Mouse (Mus musculus) embryonic facial prominence, embryonic 11.5 days (tissue): ENCODE data around the gene 9130230L23Rik. TPM values are rescaled to one million over a fixed set of nuclear protein-coding genes. Genes with fewer than 3 reads are reported as not detected.

Experiments used
- ATAC-seq: fragments of 200-750 bp; cut with Nextera tagmentation; replicated peaks from 2 replicates; pipeline ENCODE4 v1.8.0; 2017; ENCODE audit warnings: low read depth; ENCODE audit not compliant: insufficient number of reproducible peaks, low FRiP score, low TSS enrichment
- DNase-seq: peaks from one replicate; pipeline ENCODE4 v3.0.0-alpha.2; 2015; ENCODE audit warnings: low spot score
- H3K27ac ChIP-seq: fragments of 300-500 bp; sonication (generic); replicated peaks from 2 replicates; pipeline ENCODE4 v1.5.1; 2014; ENCODE audit warnings: mild to moderate bottlenecking, low read depth, low read length, control low read depth
- H3K27me3 ChIP-seq: fragments of 300-500 bp; sonication (generic); 2 replicates; pipeline ENCODE4 v1.6.1; 2014; ENCODE audit warnings: mild to moderate bottlenecking, low read length, moderate library complexity, mixed read lengths; ENCODE audit not compliant: control insufficient read depth, insufficient read depth
- H3K36me3 ChIP-seq: fragments of 300-500 bp; sonication (generic); replicated peaks from 2 replicates; pipeline ENCODE4 v1.6.1; 2014; ENCODE audit warnings: low read depth, mild to moderate bottlenecking, low read length, moderate library complexity, mixed read lengths; ENCODE audit not compliant: control insufficient read depth, insufficient read depth
- H3K4me1 ChIP-seq: fragments of 300-500 bp; sonication (generic); 2 replicates; pipeline ENCODE4 v1.6.1; 2014; ENCODE audit warnings: low read length, mixed read lengths; ENCODE audit not compliant: control insufficient read depth, insufficient read depth
- H3K4me2 ChIP-seq: fragments of 300-500 bp; sonication (generic); 2 replicates; pipeline ENCODE4 v1.6.1; 2014; ENCODE audit warnings: low read depth, mild to moderate bottlenecking, control low read depth, low read length, moderate library complexity
- H3K4me3 ChIP-seq: fragments of 300-500 bp; sonication (generic); 2 replicates; pipeline ENCODE4 v1.5.1; 2014; ENCODE audit warnings: low read depth, low read length, control low read depth
- H3K9ac ChIP-seq: fragments of 300-500 bp; sonication (generic); replicated peaks from 2 replicates; pipeline ENCODE4 v1.6.1; 2014; ENCODE audit warnings: mild to moderate bottlenecking, control low read depth, low read length
- H3K9me3 ChIP-seq: fragments of 300-500 bp; sonication (generic); replicated peaks from 2 replicates; pipeline ENCODE4 v1.6.1; 2016; ENCODE audit warnings: mild to moderate bottlenecking, low read length, inconsistent platforms, mixed read lengths; ENCODE audit not compliant: control insufficient read depth
- WGBS: fragments of 180-500 bp; shearing (Covaris S2); extraction: QIAGEN DNeasy Blood & Tissue Kit; methylation state at CpG from one replicate; pipeline ENCODE4 v1.1.7; 2014; 5-methylcytosine and 5-hydroxymethylcytosine counted together
- polyA plus RNA-seq: library from polyadenylated mRNA; unstranded; fragments of >200 nt; fragmentation: Nextera tagmentation; extraction: Ambion mirVana; gene quantifications from 2 replicates; pipeline ENCODE4 v1.2.1, GENCODE M21; 2014

Gene 9130230L23Rik
- polyA plus RNA-seq, 1 experiment from 2014 or later = not detected

- Histone ChIP-seq H3K4me3 (no peak overlapping the region), H3K27me3 (no peaks in the 10 kb centered on the region), H3K4me1 (no peaks in the 10 kb centered on the region), H3K4me2 (no peak overlapping the region), H3K9me3 (no peaks in the 10 kb centered on the region), H3K27ac (no peak overlapping the region), H3K9ac (no peak overlapping the region), H3K36me3 (no peaks in the 10 kb centered on the region)
- DNase-seq (no peak), ATAC-seq (no peak)
- WGBS = 91% methylated on average over 3 of the region's 3 CpGs
Measured at GRCm38 (mm10) chr5:65968004-65968403, 36.1 kb downstream of the 9130230L23Rik start.

GRCm38 (mm10) chr5:65967091-65967490 is 37.0 kb downstream of the 9130230L23Rik start:
- H3K9ac ChIP-seq = no peak overlapping the region
- WGBS = 56% methylated on average over 12 of the region's 12 CpGs
- no peak overlapping the region for H3K27ac ChIP-seq
- ATAC-seq = no peak
- DNase-seq = no peak
- no peak overlapping the region for H3K4me3 ChIP-seq
- H3K9me3 ChIP-seq = no peaks in the 10 kb centered on the region
- H3K27me3 ChIP-seq = no peaks in the 10 kb centered on the region
- H3K36me3 ChIP-seq = no peaks in the 10 kb centered on the region
- H3K4me1 ChIP-seq = no peaks in the 10 kb centered on the region
- no peak overlapping the region for H3K4me2 ChIP-seq

DNA sequence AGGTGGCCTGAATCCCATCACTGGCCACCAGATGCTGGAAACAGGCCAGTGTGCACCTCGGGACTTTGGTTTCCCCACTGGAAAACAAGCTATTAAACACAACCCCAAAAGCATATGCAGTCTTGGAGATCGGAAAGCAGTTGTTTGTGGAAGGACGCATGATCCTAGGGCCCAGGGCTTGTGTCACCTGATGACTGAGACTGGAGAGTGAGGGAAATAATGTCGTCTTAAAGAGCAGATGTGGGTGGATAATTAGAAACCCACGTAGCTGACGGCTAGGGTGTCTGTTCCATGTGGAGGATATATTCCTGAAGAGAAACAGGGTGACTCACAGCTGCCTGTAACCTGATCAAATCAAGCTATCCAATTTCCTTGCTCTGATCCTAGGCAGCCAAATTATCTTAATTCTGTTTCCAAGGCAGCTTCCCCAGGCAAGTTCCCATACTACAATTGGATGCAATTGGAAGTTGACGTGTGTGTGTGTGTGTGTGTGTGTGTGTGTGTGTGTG is 38.3 kb downstream of the 9130230L23Rik start:
- H3K4me3 ChIP-seq = no peak overlapping the region
- no peak overlapping the region for H3K9ac ChIP-seq
- H3K4me1 ChIP-seq = no peaks in the 10 kb centered on the region
- no peaks in the 10 kb centered on the region for H3K36me3 ChIP-seq
- DNase-seq = peak; percentile 49
- H3K27me3 ChIP-seq = no peaks in the 10 kb centered on the region
- H3K4me2 ChIP-seq = no peak overlapping the region
- ATAC-seq = no peak
- H3K9me3 ChIP-seq = no peaks in the 10 kb centered on the region
- 27% methylated on average over 7 of the region's 7 CpGs for WGBS
- no peak overlapping the region for H3K27ac ChIP-seq

DNA sequence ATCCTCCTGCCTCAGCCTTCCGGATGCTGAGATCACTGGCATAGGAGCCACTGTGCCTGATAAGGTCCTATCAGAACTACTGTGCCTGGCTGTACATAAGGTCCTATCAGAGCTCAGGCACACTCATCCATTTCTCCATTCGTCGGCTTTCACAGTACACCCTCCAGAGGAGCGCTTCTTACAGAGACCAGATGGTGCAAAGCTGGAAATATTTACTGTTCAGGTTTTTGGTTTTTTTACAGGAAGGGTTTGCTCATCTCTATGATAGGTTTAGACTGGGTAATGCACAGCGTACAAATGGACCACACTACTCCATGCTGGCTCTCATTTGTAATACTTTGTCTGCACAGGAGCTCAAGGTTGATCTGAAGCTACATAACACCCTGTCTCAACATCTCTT is 40.8 kb downstream of the 9130230L23Rik start:
- no peaks in the 10 kb centered on the region for H3K36me3 ChIP-seq
- H3K27ac ChIP-seq = no peak overlapping the region
- H3K4me3 ChIP-seq = no peak overlapping the region
- H3K4me1 ChIP-seq = no peaks in the 10 kb centered on the region
- no peak for DNase-seq
- no peak for ATAC-seq
- H3K27me3 ChIP-seq = no peaks in the 10 kb centered on the region
- H3K4me2 ChIP-seq = no peak overlapping the region
- H3K9me3 ChIP-seq = no peaks in the 10 kb centered on the region
- H3K9ac ChIP-seq = no peak overlapping the region
- WGBS = 91% methylated on average over 5 of the region's 5 CpGs

GRCm38 (mm10) chr5:65960597-65960950 is 43.5 kb downstream of the 9130230L23Rik start:
- Histone ChIP-seq H3K36me3 (no peaks in the 10 kb centered on the region), H3K9ac (no peak overlapping the region), H3K9me3 (no peaks in the 10 kb centered on the region), H3K4me1 (no peaks in the 10 kb centered on the region), H3K4me2 (no peak overlapping the region), H3K27me3 (no peaks in the 10 kb centered on the region), H3K4me3 (no peak overlapping the region), H3K27ac (no peak overlapping the region)
- WGBS = 92% methylated on average over 11 of the region's 11 CpGs
- DNase-seq (no peak), ATAC-seq (no peak)

DNA sequence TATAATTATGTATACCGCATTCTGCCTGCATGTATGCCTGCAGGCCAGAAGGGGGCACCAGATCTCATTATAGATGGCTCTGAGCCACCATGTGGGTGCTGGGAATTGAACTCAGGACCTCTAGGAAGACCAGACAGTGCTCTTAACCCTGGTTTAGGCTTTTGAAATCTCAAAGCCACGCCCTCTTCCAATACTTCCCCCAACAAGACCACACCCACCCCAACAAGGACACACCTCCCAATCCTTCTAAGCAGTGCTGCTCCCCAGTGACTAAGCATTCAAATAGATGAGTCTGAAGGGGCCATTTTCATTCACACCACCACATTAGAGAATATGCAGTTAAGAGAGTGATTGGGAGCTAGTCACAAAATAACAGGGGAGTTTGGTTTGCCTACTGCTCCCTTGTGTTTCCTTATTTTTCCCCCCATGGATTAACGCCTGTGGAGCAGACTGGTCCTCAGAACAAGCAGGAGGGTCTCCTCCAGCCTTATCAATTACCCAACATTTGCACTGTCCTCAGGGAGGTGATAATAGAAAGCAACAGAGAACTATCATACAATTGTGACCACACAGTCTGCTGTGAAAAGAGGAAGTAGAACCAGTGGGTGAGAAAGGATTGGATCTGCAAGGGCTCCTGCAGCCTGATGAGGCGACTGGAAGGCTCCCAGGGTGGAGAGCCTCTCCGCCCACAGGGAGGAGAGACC is 44.0 kb downstream of the 9130230L23Rik start:
- no peaks in the 10 kb centered on the region for H3K27me3 ChIP-seq
- H3K9me3 ChIP-seq = no peaks in the 10 kb centered on the region
- H3K4me3 ChIP-seq = no peak overlapping the region
- H3K9ac ChIP-seq = no peak overlapping the region
- H3K4me2 ChIP-seq = no peak overlapping the region
- H3K4me1 ChIP-seq = no peaks in the 10 kb centered on the region
- WGBS = 76% methylated on average over 5 of the region's 5 CpGs
- no peak for DNase-seq
- H3K36me3 ChIP-seq = no peaks in the 10 kb centered on the region
- H3K27ac ChIP-seq = no peak overlapping the region
- ATAC-seq = no peak

DNA sequence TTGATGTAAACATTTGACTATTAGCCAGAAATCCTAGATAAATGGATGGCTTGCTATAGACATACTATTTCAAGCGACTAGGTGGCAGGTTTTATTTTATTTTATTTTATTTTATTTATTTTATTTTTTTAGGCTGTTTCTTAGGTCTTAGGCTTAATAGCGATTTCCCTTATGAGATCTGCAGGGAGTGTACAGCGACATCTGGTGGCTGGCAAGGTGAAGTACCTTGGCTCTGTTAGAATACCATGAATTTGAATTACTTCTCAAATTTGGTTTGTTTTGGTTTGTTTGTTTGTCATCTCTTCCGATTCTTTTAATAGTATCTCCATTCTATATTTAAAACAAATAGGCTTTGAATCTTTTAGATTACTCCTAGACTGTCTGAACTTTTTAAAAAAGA is 45.5 kb downstream of the 9130230L23Rik start:
- DNase-seq = peak; percentile 67
- no peak overlapping the region for H3K4me3 ChIP-seq
- 8% methylated on average over 4 of the region's 4 CpGs for WGBS

GRCm38 (mm10) chr5:65956144-65957008 is 47.7 kb downstream of the 9130230L23Rik start:
- H3K4me3 ChIP-seq = peak overlapping the region; percentile 23; the same call in 1 of the 2 replicates
- H3K9ac ChIP-seq = peak overlapping the region; percentile 37; the same call in 1 of the 2 replicates
- no peak overlapping the region for H3K27ac ChIP-seq
- DNase-seq (no peak), ATAC-seq (no peak)
- no peaks in the 10 kb centered on the region for H3K27me3 ChIP-seq
- no peaks in the 10 kb centered on the region for H3K9me3 ChIP-seq
- H3K4me2 ChIP-seq = peak overlapping the region; percentile 46
- H3K36me3 ChIP-seq = no peaks in the 10 kb centered on the region
- 77% methylated on average over 9 of the region's 9 CpGs for WGBS
- H3K4me1 ChIP-seq = no peaks in the 10 kb centered on the region

More for the DNA sequence above, 45.5 kb downstream of the 9130230L23Rik start:
- Histone ChIP-seq H3K27ac (no peak overlapping the region), H3K4me1 (no peaks in the 10 kb centered on the region), H3K36me3 (no peaks in the 10 kb centered on the region), H3K9me3 (no peaks in the 10 kb centered on the region), H3K4me2 (no peak overlapping the region), H3K9ac (no peak overlapping the region), H3K27me3 (no peaks in the 10 kb centered on the region)
- ATAC-seq = no peak
